Mouse (Mus musculus): ENCODE data around the gene Tbl2.

Tbl2 gene

GRCm38 (mm10) chr5:135187349-135188213, 38.1 kb downstream of the Tbl2 start:
- no peak for DNase-seq

GRCm38 (mm10) chr5:135188214-135188554, 38.7 kb downstream of the Tbl2 start:
- no peak for DNase-seq

GRCm38 (mm10) chr5:135189281-135190022, 40.0 kb downstream of the Tbl2 start:
- DNase-seq: no peak

GRCm38 (mm10) chr5:135191620-135192019, 42.2 kb downstream of the Tbl2 start:
- no peak for DNase-seq

DNA sequence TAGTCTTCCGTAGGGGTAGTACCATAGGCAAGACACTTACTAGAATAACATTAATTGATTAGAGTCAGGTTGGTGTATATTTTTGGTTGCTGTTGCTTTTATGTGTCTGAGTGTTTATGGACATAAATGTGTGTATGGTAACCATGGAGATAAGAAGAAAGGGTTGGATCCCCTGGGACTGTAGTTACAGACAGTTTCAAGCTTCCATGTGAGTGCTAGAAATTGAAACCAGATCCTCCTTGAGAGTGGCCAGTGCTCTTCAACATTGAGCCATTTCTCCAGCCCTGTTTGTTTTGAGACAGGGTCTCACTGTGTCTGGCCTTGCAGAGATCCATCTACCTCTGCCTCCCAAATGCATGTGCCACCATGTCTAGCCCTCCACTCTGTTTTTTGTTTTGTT, 43.0 kb downstream of the Tbl2 start:
- DNase-seq: no peak

DNA sequence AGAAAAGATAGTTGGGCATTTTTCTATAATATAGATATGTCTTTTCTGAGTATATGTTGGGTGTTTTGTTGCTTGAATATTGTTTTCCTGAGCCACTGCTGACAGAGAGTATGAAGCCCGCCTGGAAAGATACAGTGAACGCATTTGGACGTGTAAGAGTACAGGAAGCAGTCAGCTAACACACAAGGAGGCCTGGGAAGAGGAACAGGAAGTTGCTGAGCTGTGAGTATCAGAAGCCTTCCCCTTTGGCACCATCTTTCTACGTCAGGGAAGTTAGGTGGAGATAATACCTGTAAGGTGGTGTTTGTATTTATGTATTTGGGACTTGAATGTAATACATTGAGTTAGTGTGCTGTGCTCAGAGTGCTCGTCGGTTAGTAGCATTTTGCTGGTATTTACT, 46.9 kb downstream of the Tbl2 start:
- DNase-seq: no peak

- no peak for DNase-seq
Observed at GRCm38 (mm10) chr5:135202763-135203162, 53.3 kb downstream of the Tbl2 start.

DNA sequence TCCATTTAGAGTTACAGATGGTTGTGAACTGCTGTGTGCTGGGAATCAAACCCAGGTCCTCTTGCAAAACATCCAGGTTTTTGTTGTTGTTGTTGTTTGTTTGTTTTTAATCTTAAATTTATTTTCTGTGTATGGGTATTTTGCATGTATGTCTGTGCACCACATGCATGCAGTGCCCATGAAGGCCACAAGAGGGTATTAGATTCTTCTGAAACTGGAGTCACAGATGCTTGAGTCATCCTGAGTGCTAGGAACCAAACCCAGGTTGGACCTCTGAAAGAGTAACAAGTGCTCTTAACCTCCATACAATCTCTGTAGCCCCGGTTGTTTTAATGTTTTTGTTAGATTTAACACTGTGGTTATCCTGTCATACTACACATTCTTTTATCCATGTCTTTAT, 58.7 kb downstream of the Tbl2 start:
- no peak for DNase-seq

All from layer of hippocampus, adult 9-11 months (tissue).